13 mouse cellular contexts compared by ENCODE assay signal in genomic region chr7:95551798-95552387, GRCm38 (mm10).
"Had no signal": no experiment of that assay in that cellular context is flagged by ENCODE, and none has a peak within 500 bp of the region (broad histone marks: within the 10 kb centered on the region; RNA-seq: fewer than 3 reads in every experiment).

No protein-coding gene starts in this region.

- H3K4me3 ChIP-seq: hindbrain, embryonic 13.5 days; liver, embryonic 12.5 days; myocyte; neural tube, embryonic 12.5 days had no signal

- H3K27ac ChIP-seq: hindbrain, embryonic 13.5 days; hindbrain, postnatal 0 days; kidney, postnatal 0 days; liver, embryonic 12.5 days; neural tube, embryonic 12.5 days had no signal

- H3K4me1 ChIP-seq: hindbrain, embryonic 13.5 days; liver, embryonic 12.5 days; neural tube, embryonic 12.5 days had no signal

- H3K4me2 ChIP-seq: hindbrain, embryonic 13.5 days; liver, embryonic 12.5 days; neural tube, embryonic 12.5 days had no signal

- H3K9ac ChIP-seq: hindbrain, embryonic 13.5 days; liver, embryonic 12.5 days; neural tube, embryonic 12.5 days had no signal

- H3K36me3 ChIP-seq: hindbrain, embryonic 13.5 days; liver, embryonic 12.5 days; neural tube, embryonic 12.5 days had no signal

- ATAC-seq: hindbrain, postnatal 0 days; liver, embryonic 12.5 days had no signal

- DNase-seq: kidney, adult 11 months; kidney, adult 9 months; kidney, postnatal 36 days; left cerebral cortex, postnatal 4 days; midbrain, embryonic 14.5 days; thymus, adult 18-20 months; thymus, postnatal 14 days had no signal

- H3K27me3 ChIP-seq: hindbrain, embryonic 13.5 days; liver, embryonic 12.5 days; neural tube, embryonic 12.5 days had no signal

- H3K9me3 ChIP-seq: hindbrain, embryonic 13.5 days; liver, embryonic 12.5 days; neural tube, embryonic 12.5 days had no signal
